Mouse (Mus musculus) splenic B cell, adult 2 months (primary cell): ENCODE results near the gene Peak1.

Experiments used
- DNase-seq: peaks from one replicate; pipeline ENCODE4 v3.0.0-alpha.2; 2011; ENCODE audit warnings: low read depth, low spot score
- H3K27me3 ChIP-seq: 2 replicates; pipeline ENCODE4 v1.6.1; 2012; ENCODE audit warnings: mild to moderate bottlenecking, low read length, moderate library complexity, mixed read lengths; ENCODE audit not compliant: control insufficient read depth, poor library complexity, insufficient read depth, severe bottlenecking
- H3K36me3 ChIP-seq: 2 replicates; pipeline ENCODE4 v1.6.1; 2012; ENCODE audit warnings: mild to moderate bottlenecking, low read length, moderate library complexity, mixed read lengths; ENCODE audit not compliant: control insufficient read depth, poor library complexity, insufficient read depth, severe bottlenecking

Peak1 gene

GRCm38 (mm10) chr9:56151745-56152481, 266.0 kb downstream of the Peak1 start:
- Histone ChIP-seq H3K27me3 (no peaks in the 10 kb centered on the region), H3K36me3 (no peaks in the 10 kb centered on the region)
- no peak for DNase-seq
